ENCODE assay signal across 8 mouse cellular contexts in genomic region chr5:98180461-98180887, GRCm38 (mm10). TPM values are rescaled to one million over a fixed set of nuclear protein-coding genes. Genes with fewer than 3 reads are reported as not detected.
A peak's percentile ranks its signal among the peaks of the same experiment; 100 is the strongest.
DNase-seq lines count a peak whose midpoint lies in the region; ATAC-seq lines count a peak whose summit lies in the region.

No protein-coding gene starts in this region.

- peak overlapping the region; percentile 34 for H3K9ac ChIP-seq in hindbrain, embryonic 15.5 days
- peak overlapping the region; percentile 66 for H3K9ac ChIP-seq in midbrain, embryonic 13.5 days (replicated peaks)

- H3K4me3 ChIP-seq in hindbrain, embryonic 15.5 days, result peak overlapping the region; percentile 49
- H3K4me3 ChIP-seq in midbrain, embryonic 13.5 days (replicated peaks), result peak overlapping the region; percentile 55

- peak overlapping the region; percentile 86 for H3K4me2 ChIP-seq in hindbrain, embryonic 15.5 days
- peak overlapping the region; percentile 74 for H3K4me2 ChIP-seq in midbrain, embryonic 13.5 days (replicated peaks)

- H3K9me3 ChIP-seq in hindbrain, embryonic 15.5 days, result no peaks in the 10 kb centered on the region
- no peaks in the 10 kb centered on the region for H3K9me3 ChIP-seq in midbrain, embryonic 13.5 days

- under 1% methylated on average over 19 of the region's 19 CpGs for WGBS in hindbrain, embryonic 15.5 days
- 0% methylated on average over 19 of the region's 19 CpGs for WGBS in midbrain, embryonic 13.5 days

- H3K36me3 ChIP-seq in hindbrain, embryonic 15.5 days, result no peaks in the 10 kb centered on the region
- no peaks in the 10 kb centered on the region for H3K36me3 ChIP-seq in midbrain, embryonic 13.5 days

- ATAC-seq in hindbrain, embryonic 15.5 days (ENCODE audit: low FRiP score, low read depth), result peak; percentile 61
- ATAC-seq in midbrain, embryonic 13.5 days, result peak; percentile 24
- ATAC-seq in monocyte, adult 5-6 weeks (replicated peaks; ENCODE audit: insufficient number of reproducible peaks, low FRiP score, low TSS enrichment, poor library complexity, severe bottlenecking), result no peak

- peaks cover 55% of the 10 kb centered on the region for H3K27me3 ChIP-seq in hindbrain, embryonic 15.5 days
- peaks cover 72% of the 10 kb centered on the region for H3K27me3 ChIP-seq in midbrain, embryonic 13.5 days

- DNase-seq in layer of hippocampus, adult 11-12 months (ENCODE audit: low spot score), result peak; percentile 70
- DNase-seq in layer of hippocampus, postnatal 25 days (ENCODE audit: extremely low spot score in 1 of 2, low spot score in 1 of 2), result no peak
- DNase-seq in cerebellum, postnatal 25 days, result peak; percentile 79 to 80
- no peak for DNase-seq in urinary bladder, adult 2 months (ENCODE audit: low spot score)
- no peak for DNase-seq in liver

- peak overlapping the region; percentile 81 for H3K27ac ChIP-seq in hindbrain, embryonic 15.5 days (replicated peaks)
- peak overlapping the region; percentile 78 for H3K27ac ChIP-seq in midbrain, embryonic 13.5 days

- peaks cover 31% of the 10 kb centered on the region for H3K4me1 ChIP-seq in hindbrain, embryonic 15.5 days (replicated peaks)
- H3K4me1 ChIP-seq in midbrain, embryonic 13.5 days (replicated peaks), result peaks cover 56% of the 10 kb centered on the region

RNA-seq across cellular contexts. Expression of gene Prdm8, which starts 13.5 kb away (rescaled TPM):
- 10 to 100 TPM; 79.4 to 82.4 TPM for total RNA-seq in layer of hippocampus, postnatal 25 days (2021)
- polyA plus RNA-seq in hindbrain, embryonic 15.5 days (2015; fragmentation: Nextera tagmentation; extraction: Ambion mirVana), result 3.7 and 5.4 TPM in 2 replicates
- polyA plus RNA-seq in midbrain, embryonic 13.5 days (2015; fragmentation: Nextera tagmentation; extraction: Ambion mirVana), result 2.0 and 2.5 TPM in 2 replicates
- 0.04 TPM in 2 replicates for polyA plus RNA-seq in urinary bladder, adult 2 months (2012; rRNA removed)
- total RNA-seq in monocyte, adult 5-6 weeks (2017), result 0.19 TPM in 1 of 3 replicates, not detected in the others

Comparison
In these comparisons a context has a peak if more than half of its experiments do, and no peak if none do; other contexts are left out.
1. DNase-seq: peak in layer of hippocampus, adult 11-12 months (single experiment) and cerebellum, postnatal 25 days (2 of 2); none in layer of hippocampus, postnatal 25 days (0 of 2), urinary bladder, adult 2 months (single experiment) and liver (single experiment).